Mouse (Mus musculus) forebrain, embryonic 10.5 days (tissue): ENCODE measurements around the gene Plscr3. TPM values are rescaled to one million over a fixed set of nuclear protein-coding genes. Genes with fewer than 3 reads are reported as not detected.

Experiments
- DNase-seq: peaks from one replicate; pipeline ENCODE4 v3.0.0-alpha.2; 2017; ENCODE audit warnings: low spot score; ENCODE audit errors: extremely low spot score
- H3K27ac ChIP-seq: fragments of 300-500 bp; sonication (generic); 2 replicates; pipeline ENCODE4 v1.5.1; 2016; ENCODE audit warnings: mild to moderate bottlenecking
- H3K27me3 ChIP-seq: fragments of 300-500 bp; sonication (generic); 2 replicates; pipeline ENCODE4 v1.6.1; 2016; ENCODE audit warnings: mild to moderate bottlenecking; ENCODE audit not compliant: poor library complexity, severe bottlenecking
- H3K36me3 ChIP-seq: fragments of 300-500 bp; sonication (generic); replicated peaks from 2 replicates; pipeline ENCODE4 v1.6.1; 2016; ENCODE audit warnings: mild to moderate bottlenecking, moderate library complexity
- H3K4me1 ChIP-seq: fragments of 300-500 bp; sonication (generic); 2 replicates; pipeline ENCODE4 v1.6.1; 2016
- H3K4me3 ChIP-seq: fragments of 300-500 bp; sonication (generic); 2 replicates; pipeline ENCODE4 v1.5.1; 2016; ENCODE audit warnings: mild to moderate bottlenecking, moderate library complexity
- H3K9me3 ChIP-seq: fragments of 300-500 bp; sonication (generic); 2 replicates; pipeline ENCODE4 v1.6.1; 2016; ENCODE audit warnings: mild to moderate bottlenecking, moderate library complexity
- WGBS: fragments of 180-500 bp; shearing (Covaris S2); methylation state at CpG from one replicate; pipeline ENCODE4 v1.1.7; 2016; 5-methylcytosine and 5-hydroxymethylcytosine counted together
- polyA plus RNA-seq: library from polyadenylated mRNA; unstranded; fragments of >200 nt; fragmentation: Nextera tagmentation; extraction: Ambion mirVana; gene quantifications from 2 replicates; pipeline ENCODE4 v1.2.1, GENCODE M21; 2016

Gene Plscr3
- polyA plus RNA-seq, 1 experiment from 2014 or later, result 67.6 TPM

- H3K27ac ChIP-seq, result no peak overlapping the region
- H3K27me3 ChIP-seq, result peaks cover 30% of the 10 kb centered on the region
- no peak for DNase-seq
- no peak overlapping the region for H3K4me3 ChIP-seq
- H3K4me1 ChIP-seq, result peaks cover 66% of the 10 kb centered on the region
- no peaks in the 10 kb centered on the region for H3K9me3 ChIP-seq
- 83% methylated on average over 3 of the region's 3 CpGs for WGBS
- H3K36me3 ChIP-seq, result no peaks in the 10 kb centered on the region
These were observed 32.2 kb downstream of the Plscr3 start for GRCm38 (mm10) chr11:69878399-69878798.

GRCm38 (mm10) chr11:69878952-69879351 lies 32.8 kb downstream of the Plscr3 start:
- no peak for DNase-seq
- Histone ChIP-seq H3K9me3 (no peaks in the 10 kb centered on the region), H3K27me3 (peaks cover 30% of the 10 kb centered on the region), H3K27ac (no peak overlapping the region), H3K4me1 (peaks cover 66% of the 10 kb centered on the region), H3K36me3 (no peaks in the 10 kb centered on the region), H3K4me3 (peak overlapping the region; percentile 58; the same call in 1 of the 2 replicates)
- WGBS, result 91% methylated on average over 6 of the region's 6 CpGs

GRCm38 (mm10) chr11:69879711-69880110 lies 33.5 kb downstream of the Plscr3 start:
- H3K4me3 ChIP-seq, result peak overlapping the region; percentile 58
- H3K27me3 ChIP-seq, result peaks cover 30% of the 10 kb centered on the region
- H3K36me3 ChIP-seq, result no peaks in the 10 kb centered on the region
- DNase-seq, result no peak
- peaks cover 66% of the 10 kb centered on the region for H3K4me1 ChIP-seq
- H3K9me3 ChIP-seq, result no peaks in the 10 kb centered on the region
- peak overlapping the region; percentile 84 for H3K27ac ChIP-seq
- WGBS, result 61% methylated on average over 15 of the region's 15 CpGs

- Histone ChIP-seq H3K27me3 (peaks cover 33% of the 10 kb centered on the region), H3K27ac (peak overlapping the region; percentile 84), H3K36me3 (no peaks in the 10 kb centered on the region), H3K4me3 (peak overlapping the region; percentile 58), H3K4me1 (peaks cover 69% of the 10 kb centered on the region), H3K9me3 (no peaks in the 10 kb centered on the region)
- DNase-seq, result no peak
- under 1% methylated on average over 18 of the region's 18 CpGs for WGBS
These were observed 34.3 kb downstream of the Plscr3 start for GRCm38 (mm10) chr11:69880506-69880852.

- WGBS, result under 1% methylated on average over 46 of the region's 46 CpGs
- H3K36me3 ChIP-seq, result no peaks in the 10 kb centered on the region
- no peaks in the 10 kb centered on the region for H3K9me3 ChIP-seq
- H3K27me3 ChIP-seq, result peaks cover 34% of the 10 kb centered on the region
- DNase-seq, result peak; percentile 85
- peak within 1 kb of the TSS; percentile 58 for H3K4me3 ChIP-seq
- H3K4me1 ChIP-seq, result peaks cover 67% of the 10 kb centered on the region
- H3K27ac ChIP-seq, result peak within 1 kb of the TSS; percentile 84
These were observed 34.9 kb downstream of the Plscr3 start, which contains the start of gene Kctd11 for GRCm38 (mm10) chr11:69880853-69881603. Gene Kctd11 (minus strand): TSS chr11:69881406.

- Histone ChIP-seq H3K36me3 (no peaks in the 10 kb centered on the region), H3K4me1 (peaks cover 57% of the 10 kb centered on the region), H3K27ac (peak overlapping the region; percentile 84), H3K27me3 (peaks cover 34% of the 10 kb centered on the region), H3K9me3 (no peaks in the 10 kb centered on the region), H3K4me3 (peak overlapping the region; percentile 58)
- 58% methylated on average over 21 of the region's 21 CpGs for WGBS
- DNase-seq, result no peak
These were observed 35.9 kb downstream of the Plscr3 start for GRCm38 (mm10) chr11:69881787-69882670.

- WGBS, result 61% methylated on average over 4 of the region's 4 CpGs
- Histone ChIP-seq H3K4me1 (peaks cover 47% of the 10 kb centered on the region), H3K9me3 (no peaks in the 10 kb centered on the region), H3K4me3 (no peak overlapping the region), H3K36me3 (no peaks in the 10 kb centered on the region), H3K27ac (no peak overlapping the region), H3K27me3 (peaks cover 34% of the 10 kb centered on the region)
- DNase-seq, result no peak
These were observed 36.9 kb downstream of the Plscr3 start for GRCm38 (mm10) chr11:69883066-69883465.

- no peak overlapping the region for H3K27ac ChIP-seq
- H3K27me3 ChIP-seq, result peaks cover 33% of the 10 kb centered on the region
- H3K36me3 ChIP-seq, result no peaks in the 10 kb centered on the region
These were observed 37.5 kb downstream of the Plscr3 start for GRCm38 (mm10) chr11:69883527-69884151.

GRCm38 (mm10) chr11:69884240-69884639 lies 38.1 kb downstream of the Plscr3 start:
- H3K27ac ChIP-seq, result peak overlapping the region; percentile 41; the same call in 1 of the 2 replicates
- no peak for DNase-seq
- H3K4me1 ChIP-seq, result peaks cover 35% of the 10 kb centered on the region
- WGBS, result 89% methylated on average over 9 of the region's 9 CpGs
- no peaks in the 10 kb centered on the region for H3K9me3 ChIP-seq
- H3K27me3 ChIP-seq, result peaks cover 28% of the 10 kb centered on the region
- H3K36me3 ChIP-seq, result no peaks in the 10 kb centered on the region
- H3K4me3 ChIP-seq, result no peak overlapping the region

More at GRCm38 (mm10) chr11:69883527-69884151, 37.5 kb downstream of the Plscr3 start:
- 88% methylated on average over 8 of the region's 8 CpGs for WGBS
- no peak for DNase-seq
- Histone ChIP-seq H3K4me1 (peaks cover 41% of the 10 kb centered on the region), H3K4me3 (no peak overlapping the region), H3K9me3 (no peaks in the 10 kb centered on the region)

- H3K9me3 ChIP-seq, result no peaks in the 10 kb centered on the region
- H3K27ac ChIP-seq, result peak overlapping the region; percentile 12; the same call in 1 of the 2 replicates
- H3K27me3 ChIP-seq, result peaks cover 23% of the 10 kb centered on the region
- WGBS, result 91% methylated on average over 8 of the region's 8 CpGs
- DNase-seq, result no peak
- no peak overlapping the region for H3K4me3 ChIP-seq
- H3K4me1 ChIP-seq, result peaks cover 31% of the 10 kb centered on the region
- no peaks in the 10 kb centered on the region for H3K36me3 ChIP-seq
These were observed 38.5 kb downstream of the Plscr3 start for GRCm38 (mm10) chr11:69884663-69885062.

- 0 out of 2 replicates have a peak overlapping the region, but pooled peaks have one; percentile 0 for H3K27ac ChIP-seq
- peaks cover 11% of the 10 kb centered on the region for H3K27me3 ChIP-seq
- H3K4me3 ChIP-seq, result no peak overlapping the region
- 72% methylated on average over 8 of the region's 8 CpGs for WGBS
- no peaks in the 10 kb centered on the region for H3K9me3 ChIP-seq
- H3K4me1 ChIP-seq, result peaks cover 11% of the 10 kb centered on the region; the same call in 1 of the 2 replicates
- H3K36me3 ChIP-seq, result no peaks in the 10 kb centered on the region
- no peak for DNase-seq
These were observed 40.9 kb downstream of the Plscr3 start for GRCm38 (mm10) chr11:69886907-69887635.

GRCm38 (mm10) chr11:69891482-69891881 lies 45.3 kb downstream of the Plscr3 start:
- WGBS, result 85% methylated on average over 4 of the region's 4 CpGs
- no peaks in the 10 kb centered on the region for H3K36me3 ChIP-seq
- H3K4me3 ChIP-seq, result no peak overlapping the region
- no peak for DNase-seq
- no peak overlapping the region for H3K27ac ChIP-seq
- no peaks in the 10 kb centered on the region for H3K27me3 ChIP-seq
- H3K9me3 ChIP-seq, result no peaks in the 10 kb centered on the region
- peaks cover 12% of the 10 kb centered on the region; the same call in 1 of the 2 replicates for H3K4me1 ChIP-seq
